Mouse (Mus musculus): Measurements from ENCODE around the gene Cav3. TPM values are rescaled to one million over a fixed set of nuclear protein-coding genes. Genes with fewer than 3 reads are reported as not detected.

Gene Cav3
- 104 TPM for polyA plus RNA-seq (2014; fragmentation: Illumina TruSeq; extraction: RNeasy Lipid Tissue Mini Kit (QIAGEN cat#74804); ENCODE audit: low read depth, low replicate concordance)

DNA sequence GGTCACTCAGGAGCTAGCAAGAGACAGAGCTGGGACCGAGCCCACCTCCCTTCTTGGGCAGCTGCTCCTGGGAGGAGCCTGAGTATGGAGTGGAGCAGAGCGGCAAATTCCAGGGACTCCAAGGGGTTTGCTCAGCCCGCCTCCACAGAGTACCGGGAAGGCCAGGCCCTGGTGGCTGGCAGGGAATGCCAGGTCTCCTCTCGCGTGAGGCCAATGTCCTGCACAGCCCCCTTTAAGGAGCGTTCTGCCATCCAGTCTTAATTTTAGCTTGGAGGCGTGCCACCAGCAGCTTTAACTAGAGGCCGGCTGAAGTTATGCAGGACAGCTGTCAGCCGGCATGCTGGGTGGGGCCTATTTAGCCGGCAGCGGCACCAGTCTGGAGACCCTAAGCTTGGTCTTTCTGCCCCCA lies at the start of gene Cav3:
Gene Cav3 (plus strand): TSS at position 165 of the 409 bp plus-strand sequence.

DNA sequence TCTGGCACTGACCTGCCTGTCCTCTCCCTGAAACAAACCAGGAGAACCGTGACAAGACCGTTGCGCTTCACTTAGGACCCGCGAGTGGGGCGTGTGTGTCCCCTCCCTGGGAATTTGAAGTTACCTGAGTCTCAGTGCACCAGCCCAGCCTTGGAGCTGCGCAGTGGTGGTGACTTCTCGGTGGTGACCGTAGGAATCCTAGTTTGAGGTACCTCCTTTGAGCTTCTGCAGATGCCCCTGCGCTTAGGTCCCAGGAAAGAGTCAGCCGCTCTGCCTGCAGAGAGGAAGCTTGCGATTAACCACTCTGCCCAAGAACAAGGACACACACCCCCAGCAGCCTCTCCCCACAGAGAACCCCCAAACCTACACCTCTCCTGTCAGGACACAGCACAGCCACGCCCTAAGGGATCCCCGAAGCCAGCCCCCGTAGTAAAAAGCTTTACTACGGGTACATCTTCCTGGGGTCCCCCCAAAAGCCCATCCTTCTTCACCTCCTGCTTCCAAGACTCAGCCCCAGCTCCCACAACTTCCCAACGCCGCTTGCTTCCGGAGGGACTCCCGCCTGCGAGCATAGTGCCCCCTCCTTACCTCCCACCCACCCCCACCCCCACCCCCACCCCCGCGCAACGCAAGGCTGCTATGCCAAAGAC lies 30.7 kb downstream of the Cav3 start, which contains the start of gene Oxtr:
Gene Oxtr (minus strand): TSS at position 34 of the 650 bp plus-strand sequence.

Other genes starting within 250 kb of the Cav3 start
- gene Lmcd1, start 185.7 kb upstream of the Cav3 start, polyA plus RNA-seq (2014; fragmentation: Illumina TruSeq; extraction: RNeasy Lipid Tissue Mini Kit (QIAGEN cat#74804); ENCODE audit: low read depth, low replicate concordance): 42.8 TPM
- gene Ssu2, start 71.5 kb upstream of the Cav3 start, polyA plus RNA-seq (2014; fragmentation: Illumina TruSeq; extraction: RNeasy Lipid Tissue Mini Kit (QIAGEN cat#74804); ENCODE audit: low read depth, low replicate concordance): 5.3 TPM
- not detected for gene Oxtr, start 30.4 kb downstream of the Cav3 start, polyA plus RNA-seq (2014; fragmentation: Illumina TruSeq; extraction: RNeasy Lipid Tissue Mini Kit (QIAGEN cat#74804); ENCODE audit: low read depth, low replicate concordance)
- gene Rad18, start 237.2 kb downstream of the Cav3 start, polyA plus RNA-seq (2014; fragmentation: Illumina TruSeq; extraction: RNeasy Lipid Tissue Mini Kit (QIAGEN cat#74804); ENCODE audit: low read depth, low replicate concordance): 0.97 TPM

Data from heart, adult 10 weeks (tissue).